8 mouse cellular contexts compared by ENCODE assay signal in the genomic region with DNA sequence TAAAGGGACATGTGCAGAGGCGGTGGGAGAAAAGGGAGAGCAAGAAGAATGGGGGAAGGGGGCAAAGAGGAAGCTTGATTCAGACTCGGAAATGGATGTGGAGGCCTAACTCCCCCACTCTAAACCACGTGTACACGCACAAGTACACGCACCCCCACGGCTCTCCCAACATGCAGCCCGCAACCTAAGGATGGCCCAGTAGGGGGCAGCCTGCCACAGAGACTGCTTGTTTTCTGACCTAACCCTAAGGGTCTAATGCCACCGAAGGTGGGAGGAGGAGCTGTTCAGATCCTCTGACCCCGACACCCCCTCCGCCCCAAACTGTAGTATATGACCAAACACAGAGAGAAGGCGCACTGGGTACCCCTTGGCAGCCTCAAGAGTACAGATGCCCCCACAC. TPM values are rescaled to one million over a fixed set of nuclear protein-coding genes. Genes with fewer than 3 reads are reported as not detected.
DNase-seq lines count a peak whose midpoint lies in the region; ATAC-seq and TF ChIP-seq lines count a peak whose summit lies in the region.

No protein-coding gene starts in this region.

- no peaks in the 10 kb centered on the region for H3K36me3 ChIP-seq in heart, adult 2 months (ENCODE audit: control insufficient read depth, insufficient read depth, low read length)
- H3K36me3 ChIP-seq in heart, embryonic 11.5 days (ENCODE audit: control insufficient read depth, insufficient read depth, low read length), result no peaks in the 10 kb centered on the region
- H3K36me3 ChIP-seq in kidney, embryonic 15.5 days, result no peaks in the 10 kb centered on the region
- H3K36me3 ChIP-seq in limb, embryonic 14.5 days (ENCODE audit: control insufficient read depth, insufficient read depth, low read length), result no peaks in the 10 kb centered on the region
- H3K36me3 ChIP-seq in midbrain, embryonic 15.5 days (replicated peaks), result no peaks in the 10 kb centered on the region
- no peaks in the 10 kb centered on the region for H3K36me3 ChIP-seq in stomach, embryonic 16.5 days (ENCODE audit: control insufficient read depth, insufficient read depth, low read length)

- H3K27ac ChIP-seq in heart, adult 2 months, result no peak overlapping the region
- H3K27ac ChIP-seq in cortical plate, adult 2 months (ENCODE audit: insufficient read depth, low read length), result 0 out of 2 replicates have a peak overlapping the region, but pooled peaks have one; percentile 94
- no peak overlapping the region for H3K27ac ChIP-seq in heart, embryonic 11.5 days (ENCODE audit: low read depth, low read length)
- H3K27ac ChIP-seq in kidney, embryonic 15.5 days, result no peak overlapping the region
- H3K27ac ChIP-seq in limb, embryonic 14.5 days (replicated peaks; ENCODE audit: low read depth, low read length), result no peak overlapping the region
- 0 out of 2 replicates have a peak overlapping the region, but pooled peaks have one; percentile 4 for H3K27ac ChIP-seq in midbrain, embryonic 15.5 days
- no peak overlapping the region for H3K27ac ChIP-seq in stomach, embryonic 16.5 days (ENCODE audit: low read length)

- H3K27me3 ChIP-seq in heart, adult 2 months (ENCODE audit: control insufficient read depth, insufficient read depth, low read length), result no peaks in the 10 kb centered on the region
- peaks cover 5% of the 10 kb centered on the region; the same call in 1 of the 2 replicates for H3K27me3 ChIP-seq in heart, embryonic 11.5 days (ENCODE audit: control insufficient read depth, insufficient read depth, low read length)
- H3K27me3 ChIP-seq in kidney, embryonic 15.5 days, result peaks cover 11% of the 10 kb centered on the region; the same call in 1 of the 2 replicates
- H3K27me3 ChIP-seq in limb, embryonic 14.5 days (ENCODE audit: control insufficient read depth, insufficient read depth, low read length), result no peaks in the 10 kb centered on the region; the same call in 1 of the 2 replicates
- H3K27me3 ChIP-seq in midbrain, embryonic 15.5 days (replicated peaks), result peaks cover 2% of the 10 kb centered on the region; the same call in 1 of the 2 replicates
- H3K27me3 ChIP-seq in stomach, embryonic 16.5 days (ENCODE audit: control insufficient read depth, insufficient read depth, low read length), result no peaks in the 10 kb centered on the region

- peak; percentile 81 for TF ChIP-seq CTCF in heart, adult 2 months (IDR thresholded peaks at IDR 0.05)
- peak; percentile 44; the same call in 1 of the 2 replicates for TF ChIP-seq CTCF in cortical plate, adult 2 months (IDR thresholded peaks at IDR 0.05; ENCODE audit: extremely low read depth, insufficient read depth, low read length)

- TF ChIP-seq EP300 in heart, adult 2 months (IDR thresholded peaks at IDR 0.05; ENCODE audit: insufficient read depth, low read depth, low read length), result no peak

- DNase-seq in heart, adult 2 months, result peak; percentile 28 to 61
- DNase-seq in heart, adult 9 months (ENCODE audit: low spot score in 2 of 2), result no peak
- DNase-seq in limb, embryonic 14.5 days (ENCODE audit: low spot score), result peak; percentile 31

- WGBS in heart, adult 2 months, result 5% methylated on average over 11 of the region's 11 CpGs
- WGBS in heart, embryonic 11.5 days (ENCODE audit: insufficient replicate concordance), result 4% methylated on average over 11 of the region's 11 CpGs
- WGBS in kidney, embryonic 15.5 days, result 4% methylated on average over 11 of the region's 11 CpGs
- WGBS in limb, embryonic 14.5 days, result 6% methylated on average over 11 of the region's 11 CpGs
- WGBS in midbrain, embryonic 15.5 days, result 3% methylated on average over 11 of the region's 11 CpGs
- WGBS in stomach, embryonic 16.5 days, result 5% methylated on average over 11 of the region's 11 CpGs

- H3K4me2 ChIP-seq in heart, embryonic 11.5 days, result peak overlapping the region; percentile 91
- H3K4me2 ChIP-seq in kidney, embryonic 15.5 days, result peak overlapping the region; percentile 81
- H3K4me2 ChIP-seq in limb, embryonic 14.5 days (replicated peaks; ENCODE audit: low read depth, low read length, severe bottlenecking), result peak overlapping the region; percentile 87
- H3K4me2 ChIP-seq in midbrain, embryonic 15.5 days, result peak overlapping the region; percentile 96
- H3K4me2 ChIP-seq in stomach, embryonic 16.5 days (ENCODE audit: low read depth, low read length), result peak overlapping the region; percentile 99

- H3K9me3 ChIP-seq in heart, embryonic 11.5 days (replicated peaks; ENCODE audit: control insufficient read depth, low read length), result no peaks in the 10 kb centered on the region
- no peaks in the 10 kb centered on the region for H3K9me3 ChIP-seq in kidney, embryonic 15.5 days (replicated peaks)
- no peaks in the 10 kb centered on the region for H3K9me3 ChIP-seq in limb, embryonic 14.5 days (ENCODE audit: control insufficient read depth, low read length)
- no peaks in the 10 kb centered on the region for H3K9me3 ChIP-seq in midbrain, embryonic 15.5 days
- H3K9me3 ChIP-seq in stomach, embryonic 16.5 days (replicated peaks; ENCODE audit: control insufficient read depth, low read length), result no peaks in the 10 kb centered on the region

- H3K79me2 ChIP-seq in heart, adult 2 months (replicated peaks; ENCODE audit: control insufficient read depth, insufficient read depth, low read length), result no peaks in the 10 kb centered on the region

- no peak for TF ChIP-seq POLR2A in heart, adult 2 months (IDR thresholded peaks at IDR 0.05; ENCODE audit: insufficient read depth, low read depth, low read length)
- no peak for TF ChIP-seq POLR2A in cortical plate, adult 2 months (IDR thresholded peaks at IDR 0.05; ENCODE audit: extremely low read depth, insufficient read depth, low read length)
- TF ChIP-seq POLR2A in limb, embryonic 14.5 days (IDR thresholded peaks at IDR 0.05; ENCODE audit: borderline replicate concordance, extremely low read depth, insufficient read depth, insufficient read length), result no peak

- peak overlapping the region; percentile 47 for H3K4me3 ChIP-seq in heart, adult 2 months
- peak overlapping the region; percentile 30 for H3K4me3 ChIP-seq in cortical plate, adult 2 months (ENCODE audit: insufficient read depth, low read length)
- peak overlapping the region; percentile 50 for H3K4me3 ChIP-seq in heart, embryonic 11.5 days (ENCODE audit: low read depth, low read length)
- H3K4me3 ChIP-seq in kidney, embryonic 15.5 days (replicated peaks), result peak overlapping the region; percentile 43
- peak overlapping the region; percentile 46 for H3K4me3 ChIP-seq in limb, embryonic 14.5 days (replicated peaks; ENCODE audit: low read length)
- H3K4me3 ChIP-seq in midbrain, embryonic 15.5 days, result peak overlapping the region; percentile 51
- peak overlapping the region; percentile 57 for H3K4me3 ChIP-seq in stomach, embryonic 16.5 days (replicated peaks; ENCODE audit: low read length)

- H3K9ac ChIP-seq in heart, adult 2 months (ENCODE audit: low read depth, low read length), result no peak overlapping the region
- peak overlapping the region; percentile 62; the same call in 1 of the 2 replicates for H3K9ac ChIP-seq in heart, embryonic 11.5 days (ENCODE audit: low read depth, low read length)
- H3K9ac ChIP-seq in kidney, embryonic 15.5 days, result peak overlapping the region; percentile 34
- peak overlapping the region; percentile 57 for H3K9ac ChIP-seq in limb, embryonic 14.5 days (ENCODE audit: low read depth, low read length, severe bottlenecking)
- peak overlapping the region; percentile 70 for H3K9ac ChIP-seq in midbrain, embryonic 15.5 days
- H3K9ac ChIP-seq in stomach, embryonic 16.5 days (ENCODE audit: low read length), result peak overlapping the region; percentile 71

- intact Hi-C loops in heart, adult 2 months (cut with DNase I), result loop anchor here (2.0 kb wide), 1 partner anchor 20 kb away; no protein-coding TSS in a partner anchor

- no peaks in the 10 kb centered on the region for H3K4me1 ChIP-seq in heart, adult 2 months (ENCODE audit: control insufficient read depth, insufficient read depth, low read length)
- H3K4me1 ChIP-seq in cortical plate, adult 2 months (ENCODE audit: control insufficient read depth, insufficient read depth, low read length), result peaks cover 3% of the 10 kb centered on the region; the same call in 1 of the 2 replicates
- 0 out of 2 replicates have a peak, but pooled peaks cover 6% of the 10 kb centered on the region for H3K4me1 ChIP-seq in heart, embryonic 11.5 days (ENCODE audit: control insufficient read depth, insufficient read depth, low read length)
- peaks cover 22% of the 10 kb centered on the region for H3K4me1 ChIP-seq in kidney, embryonic 15.5 days
- 0 out of 2 replicates have a peak, but pooled peaks cover 8% of the 10 kb centered on the region for H3K4me1 ChIP-seq in limb, embryonic 14.5 days (ENCODE audit: control insufficient read depth, insufficient read depth, low read length)
- peaks cover 12% of the 10 kb centered on the region for H3K4me1 ChIP-seq in midbrain, embryonic 15.5 days
- peaks cover 18% of the 10 kb centered on the region; the same call in 1 of the 2 replicates for H3K4me1 ChIP-seq in stomach, embryonic 16.5 days (ENCODE audit: control insufficient read depth, insufficient read depth, low read length)

- ATAC-seq in heart, embryonic 11.5 days (replicated peaks; ENCODE audit: insufficient number of reproducible peaks, low FRiP score, low TSS enrichment), result peak; percentile 35; the same call in 1 of the 2 replicates
- peak; percentile 50; the same call in 1 of the 2 replicates for ATAC-seq in kidney, embryonic 15.5 days (replicated peaks; ENCODE audit: low FRiP score)
- peak; percentile 44; the same call in 1 of the 2 replicates for ATAC-seq in limb, embryonic 14.5 days (ENCODE audit: low FRiP score, low read depth)
- peak; percentile 76 for ATAC-seq in midbrain, embryonic 15.5 days (replicated peaks)
- ATAC-seq in stomach, embryonic 16.5 days (ENCODE audit: insufficient read depth, low FRiP score), result peak; percentile 44; the same call in 1 of the 2 replicates

RNA-seq across cellular contexts. Expression of gene Chrm1, which starts 1.3 kb away (rescaled TPM):
- not detected for total RNA-seq in heart, adult 2 months (2021)
- 0.09 and 0.21 TPM in 2 replicates for polyA plus RNA-seq in heart, adult 2 months (2012; rRNA removed)
- 109 and 117 TPM in 2 replicates for polyA plus RNA-seq in cortical plate, adult 2 months (2012; rRNA removed)
- 0.06 TPM in 1 of 2 replicates, not detected in the other for polyA plus RNA-seq in heart, embryonic 11.5 days (2014; fragmentation: Nextera tagmentation; extraction: Ambion mirVana)
- 0.06 and 0.14 TPM in 2 replicates for polyA plus RNA-seq in kidney, embryonic 15.5 days (2015; fragmentation: Nextera tagmentation; extraction: Ambion mirVana)
- 0.62 and 1.1 TPM in 2 replicates for polyA plus RNA-seq in limb, embryonic 14.5 days (2012; rRNA removed)
- polyA plus RNA-seq in limb, embryonic 14.5 days (2014; fragmentation: Nextera tagmentation; extraction: Ambion mirVana), result 0.36 and 0.56 TPM in 2 replicates
- polyA plus RNA-seq in midbrain, embryonic 15.5 days (2015; fragmentation: Nextera tagmentation; extraction: Ambion mirVana), result 0.81 and 0.86 TPM in 2 replicates
- polyA plus RNA-seq in stomach, embryonic 16.5 days (2015; fragmentation: Nextera tagmentation; extraction: Ambion mirVana), result 1.3 and 1.9 TPM in 2 replicates

RNA-seq across cellular contexts. Expression of gene Slc22a6, which starts 44.5 kb away (rescaled TPM):
- not detected for total RNA-seq in heart, adult 2 months (2021)
- polyA plus RNA-seq in heart, adult 2 months (2012; rRNA removed), result not detected in 2 replicates
- polyA plus RNA-seq in cortical plate, adult 2 months (2012; rRNA removed), result 5.9 and 6.5 TPM in 2 replicates
- polyA plus RNA-seq in heart, embryonic 11.5 days (2014; fragmentation: Nextera tagmentation; extraction: Ambion mirVana), result not detected in 2 replicates
- polyA plus RNA-seq in kidney, embryonic 15.5 days (2015; fragmentation: Nextera tagmentation; extraction: Ambion mirVana), result 21.6 and 26.5 TPM in 2 replicates
- 0.03 and 0.15 TPM in 2 replicates for polyA plus RNA-seq in limb, embryonic 14.5 days (2012; rRNA removed)
- polyA plus RNA-seq in limb, embryonic 14.5 days (2014; fragmentation: Nextera tagmentation; extraction: Ambion mirVana), result not detected in 2 replicates
- polyA plus RNA-seq in midbrain, embryonic 15.5 days (2015; fragmentation: Nextera tagmentation; extraction: Ambion mirVana), result 15.3 and 19.7 TPM in 2 replicates
- polyA plus RNA-seq in stomach, embryonic 16.5 days (2015; fragmentation: Nextera tagmentation; extraction: Ambion mirVana), result 0.05 TPM in 1 of 2 replicates, not detected in the other

Comparison
In these comparisons a context has a peak if more than half of its experiments do, and no peak if none do; other contexts are left out.
1. DNase-seq: peak in heart, adult 2 months (2 of 2) and limb, embryonic 14.5 days (single experiment); none in heart, adult 9 months (0 of 2).
2. H3K27ac ChIP-seq: peak in cortical plate, adult 2 months (single experiment) and midbrain, embryonic 15.5 days (single experiment); none in heart, adult 2 months (single experiment), heart, embryonic 11.5 days (single experiment), kidney, embryonic 15.5 days (single experiment), limb, embryonic 14.5 days (single experiment) and stomach, embryonic 16.5 days (single experiment).
3. RNA of gene Chrm1, which starts 1.3 kb away (polyA plus RNA-seq): 109 to 117 TPM in cortical plate, adult 2 months; 1.3 to 1.9 TPM in stomach, embryonic 16.5 days, 0.81 to 0.86 TPM in midbrain, embryonic 15.5 days, 0.36 to 1.1 TPM in limb, embryonic 14.5 days, 0.09 to 0.21 TPM in heart, adult 2 months, 0.06 to 0.14 TPM in kidney, embryonic 15.5 days and 0.06 TPM in heart, embryonic 11.5 days; every median in the first group is over 10 times any median in the second.
4. Peak in every context shown above with its lines, with median percentiles within 50 percentile points of each other: H3K4me3 ChIP-seq, ATAC-seq and H3K4me2 ChIP-seq.